Mouse (Mus musculus) ES-Bruce4 (cell line): ENCODE measurements around the gene Lrrc52.

Experiments used
- CTCF ChIP-seq: IDR thresholded peaks from one replicate; pipeline ENCODE4 v1.8.1; 2011; ENCODE audit warnings: low read depth, low read length
- EP300 ChIP-seq: IDR thresholded peaks from 2 replicates; pipeline ENCODE4 v1.6.1; 2011; ENCODE audit warnings: low read depth, low read length; ENCODE audit not compliant: insufficient read depth
- POLR2A ChIP-seq: IDR thresholded peaks from one replicate; pipeline ENCODE4 v1.8.1; 2011; ENCODE audit warnings: low read length; ENCODE audit not compliant: insufficient read depth

DNA sequence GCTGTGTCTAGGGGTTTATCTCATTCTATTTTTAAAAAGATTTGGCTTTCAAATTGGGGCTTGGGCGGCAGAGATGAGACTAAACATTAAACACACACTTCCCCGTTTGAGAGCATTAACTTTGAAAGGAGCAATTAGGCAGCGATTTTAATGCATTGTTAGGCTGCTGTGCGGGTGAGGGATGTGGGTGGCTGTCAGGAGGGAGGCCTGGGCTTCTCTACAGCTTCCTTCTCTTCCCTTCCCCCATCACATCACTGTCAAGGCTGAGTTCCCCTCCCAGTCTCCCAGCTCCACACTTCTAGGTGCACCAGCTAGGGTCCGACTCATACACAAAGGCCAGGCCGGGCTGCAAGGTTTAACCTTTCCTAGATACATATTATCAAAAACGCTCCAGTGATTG, 18.0 kb downstream of the Lrrc52 start:
- TF ChIP-seq CTCF (no peak), POLR2A (no peak), EP300 (peak; percentile 50; the same call in 1 of the 2 replicates)
